Mouse (Mus musculus) kidney, embryonic 14.5 days (tissue): ENCODE results near the gene Pard6b. TPM values are rescaled to one million over a fixed set of nuclear protein-coding genes. Genes with fewer than 3 reads are reported as not detected.

Source experiments
- ATAC-seq: fragments of 200-750 bp; cut with Nextera tagmentation; 2 replicates; pipeline ENCODE4 v1.8.0; 2017; ENCODE audit warnings: moderate number of reproducible peaks, mild to moderate bottlenecking, moderate TSS enrichment, moderate library complexity; ENCODE audit not compliant: low FRiP score, low TSS enrichment
- H3K27ac ChIP-seq: fragments of 300-500 bp; sonication (generic); 2 replicates; pipeline ENCODE4 v1.5.1; 2014; ENCODE audit warnings: low read depth, mild to moderate bottlenecking, low read length, moderate library complexity, mixed read lengths
- H3K27me3 ChIP-seq: fragments of 300-500 bp; sonication (generic); 2 replicates; pipeline ENCODE4 v1.6.1; 2014; ENCODE audit warnings: mild to moderate bottlenecking, low read length; ENCODE audit not compliant: control insufficient read depth, insufficient read depth
- H3K36me3 ChIP-seq: fragments of 300-500 bp; sonication (generic); 2 replicates; pipeline ENCODE4 v1.6.1; 2014; ENCODE audit warnings: low read length, mixed read lengths; ENCODE audit not compliant: control insufficient read depth, insufficient read depth
- H3K4me1 ChIP-seq: fragments of 300-500 bp; sonication (generic); 2 replicates; pipeline ENCODE4 v1.6.1; 2014; ENCODE audit warnings: low read length, mixed read lengths; ENCODE audit not compliant: control insufficient read depth, insufficient read depth
- H3K4me2 ChIP-seq: fragments of 300-500 bp; sonication (generic); replicated peaks from 2 replicates; pipeline ENCODE4 v1.6.1; 2014; ENCODE audit warnings: low read depth, mild to moderate bottlenecking, low read length
- H3K4me3 ChIP-seq: fragments of 300-500 bp; sonication (generic); 2 replicates; pipeline ENCODE4 v1.5.1; 2014; ENCODE audit warnings: mild to moderate bottlenecking, low read length
- H3K9ac ChIP-seq: fragments of 300-500 bp; sonication (generic); 2 replicates; pipeline ENCODE4 v1.6.1; 2014; ENCODE audit warnings: low read depth, mild to moderate bottlenecking, low read length, moderate library complexity
- H3K9me3 ChIP-seq: fragments of 300-500 bp; sonication (generic); 2 replicates; pipeline ENCODE4 v1.6.1; 2016; ENCODE audit warnings: low read length; ENCODE audit not compliant: control insufficient read depth
- WGBS: fragments of 180-500 bp; shearing (Covaris S2); extraction: QIAGEN DNeasy Blood & Tissue Kit; methylation state at CpG from one replicate; pipeline ENCODE4 v1.1.7; 2014; 5-methylcytosine and 5-hydroxymethylcytosine counted together
- polyA plus RNA-seq: library from polyadenylated mRNA; unstranded; fragments of >200 nt; fragmentation: Nextera tagmentation; extraction: Ambion mirVana; gene quantifications from 2 replicates; pipeline ENCODE4 v1.2.1, GENCODE M21; 2014

The Pard6b gene
- polyA plus RNA-seq, 1 experiment from 2014 or later: 22.0 TPM

GRCm38 (mm10) chr2:168045771-168046170 lies 35.0 kb upstream of the Pard6b start:
- H3K36me3 ChIP-seq: no peaks in the 10 kb centered on the region
- peaks cover 2% of the 10 kb centered on the region; the same call in 1 of the 2 replicates for H3K27me3 ChIP-seq
- no peaks in the 10 kb centered on the region; the same call in 1 of the 2 replicates for H3K9me3 ChIP-seq
- 26% methylated on average over 5 of the region's 5 CpGs for WGBS
- peaks cover 29% of the 10 kb centered on the region for H3K4me1 ChIP-seq
- H3K27ac ChIP-seq: peak overlapping the region; percentile 80
- H3K4me2 ChIP-seq: no peak overlapping the region
- ATAC-seq: peak; percentile 50; the same call in 1 of the 2 replicates
- H3K4me3 ChIP-seq: no peak overlapping the region
- H3K9ac ChIP-seq: no peak overlapping the region

- Histone ChIP-seq H3K4me2 (no peak overlapping the region), H3K27ac (peak overlapping the region; percentile 80; the same call in 1 of the 2 replicates), H3K9ac (no peak overlapping the region), H3K4me1 (peaks cover 30% of the 10 kb centered on the region), H3K36me3 (no peaks in the 10 kb centered on the region), H3K4me3 (no peak overlapping the region), H3K9me3 (no peaks in the 10 kb centered on the region; the same call in 1 of the 2 replicates), H3K27me3 (peaks cover 9% of the 10 kb centered on the region)
- ATAC-seq: no peak
- 87% methylated on average over 4 of the region's 4 CpGs for WGBS
These were observed 34.3 kb upstream of the Pard6b start for GRCm38 (mm10) chr2:168046467-168046866.

- no peak; the same call in 1 of the 2 replicates for ATAC-seq
- peaks cover 14% of the 10 kb centered on the region for H3K27me3 ChIP-seq
- no peak overlapping the region; the same call in 1 of the 2 replicates for H3K9ac ChIP-seq
- peaks cover 30% of the 10 kb centered on the region for H3K4me1 ChIP-seq
- peak overlapping the region; percentile 89 for H3K4me2 ChIP-seq
- 12% methylated on average over 16 of the region's 16 CpGs for WGBS
- no peaks in the 10 kb centered on the region; the same call in 1 of the 2 replicates for H3K9me3 ChIP-seq
- no peak overlapping the region for H3K27ac ChIP-seq
- H3K4me3 ChIP-seq: peak overlapping the region; percentile 54; the same call in 1 of the 2 replicates
- no peaks in the 10 kb centered on the region for H3K36me3 ChIP-seq
These were observed 31.7 kb upstream of the Pard6b start for GRCm38 (mm10) chr2:168049002-168049635.

GRCm38 (mm10) chr2:168050000-168050942 lies 30.5 kb upstream of the Pard6b start:
- Histone ChIP-seq H3K27ac (no peak overlapping the region), H3K27me3 (peaks cover 14% of the 10 kb centered on the region), H3K9ac (peak overlapping the region; percentile 56), H3K4me1 (peaks cover 27% of the 10 kb centered on the region), H3K36me3 (no peaks in the 10 kb centered on the region), H3K9me3 (no peaks in the 10 kb centered on the region; the same call in 1 of the 2 replicates), H3K4me2 (peak overlapping the region; percentile 89), H3K4me3 (peak overlapping the region; percentile 54)
- WGBS: under 1% methylated on average over 56 of the region's 56 CpGs
- peak; percentile 44; the same call in 1 of the 2 replicates for ATAC-seq

- ATAC-seq: no peak
- Histone ChIP-seq H3K4me2 (no peak overlapping the region), H3K27ac (no peak overlapping the region), H3K4me3 (no peak overlapping the region), H3K27me3 (peaks cover 14% of the 10 kb centered on the region), H3K9ac (no peak overlapping the region), H3K36me3 (no peaks in the 10 kb centered on the region), H3K4me1 (peaks cover 33% of the 10 kb centered on the region), H3K9me3 (no peaks in the 10 kb centered on the region)
- 85% methylated on average over 1 of the region's 1 CpGs for WGBS
These were observed 28.6 kb upstream of the Pard6b start for GRCm38 (mm10) chr2:168052156-168052555.

- 33% methylated on average over 2 of the region's 2 CpGs for WGBS
- ATAC-seq: no peak
These were observed 28.1 kb upstream of the Pard6b start for GRCm38 (mm10) chr2:168052689-168053088.

GRCm38 (mm10) chr2:168054142-168054541 lies 26.7 kb upstream of the Pard6b start:
- no peak overlapping the region for H3K4me2 ChIP-seq
- H3K36me3 ChIP-seq: no peaks in the 10 kb centered on the region
- whole genome bisulfite sequencing: 88% methylated on average over 11 of the region's 11 CpGs
- ATAC-seq: no peak
- H3K27me3 ChIP-seq: peaks cover 14% of the 10 kb centered on the region
- H3K9me3 ChIP-seq: no peaks in the 10 kb centered on the region
- peaks cover 31% of the 10 kb centered on the region for H3K4me1 ChIP-seq
- no peak overlapping the region for H3K4me3 ChIP-seq
- H3K27ac ChIP-seq: no peak overlapping the region
- H3K9ac ChIP-seq: no peak overlapping the region

More at GRCm38 (mm10) chr2:168052689-168053088, 28.1 kb upstream of the Pard6b start:
- H3K36me3 ChIP-seq: no peaks in the 10 kb centered on the region
- no peak overlapping the region for H3K9ac ChIP-seq
- peaks cover 14% of the 10 kb centered on the region for H3K27me3 ChIP-seq
- no peak overlapping the region for H3K4me3 ChIP-seq
- H3K4me1 ChIP-seq: peaks cover 33% of the 10 kb centered on the region
- no peak overlapping the region for H3K27ac ChIP-seq
- H3K4me2 ChIP-seq: no peak overlapping the region
- H3K9me3 ChIP-seq: no peaks in the 10 kb centered on the region

- Histone ChIP-seq H3K4me2 (0 out of 2 replicates have a peak overlapping the region, but pooled peaks have one; percentile 8), H3K9ac (no peak overlapping the region), H3K27ac (no peak overlapping the region; the same call in 1 of the 2 replicates), H3K4me3 (no peak overlapping the region), H3K9me3 (0 out of 2 replicates have a peak, but pooled peaks cover 2% of the 10 kb centered on the region), H3K4me1 (peaks cover 16% of the 10 kb centered on the region), H3K36me3 (no peaks in the 10 kb centered on the region), H3K27me3 (peaks cover 9% of the 10 kb centered on the region; the same call in 1 of the 2 replicates)
- peak; percentile 24; the same call in 1 of the 2 replicates for ATAC-seq
- 35% methylated on average over 14 of the region's 14 CpGs for WGBS
These were observed 24.7 kb upstream of the Pard6b start for GRCm38 (mm10) chr2:168055910-168056665.
